Mouse (Mus musculus) left cerebral cortex, postnatal 14 days (tissue): ENCODE measurements around the gene Rassf4. TPM values are rescaled to one million over a fixed set of nuclear protein-coding genes. Genes with fewer than 3 reads are reported as not detected.
A peak's percentile ranks its signal among the peaks of the same experiment; 100 is the strongest.

ENCODE experiments used
- DNase-seq, 2 experiments: peaks; one replicate each; pipeline ENCODE4 v3.0.0; 2021 to 2022; ENCODE audit warnings: low spot score in 2 of 2, mixed read lengths in 1 of 2
- intact Hi-C: fragments of 180-260 bp; cut with DNase I; formaldehyde crosslinking; loops from one replicate; pipeline ENCODE4 v1.15.1; 2025
- total RNA-seq, 2 experiments: library from RNA; stranded (reverse); gene quantifications; 2 replicates each; pipeline ENCODE4 v1.2.3; 2021

Gene Rassf4
- total RNA-seq, 2 experiments from 2014 or later: 4.3 to 5.0 TPM

DNA sequence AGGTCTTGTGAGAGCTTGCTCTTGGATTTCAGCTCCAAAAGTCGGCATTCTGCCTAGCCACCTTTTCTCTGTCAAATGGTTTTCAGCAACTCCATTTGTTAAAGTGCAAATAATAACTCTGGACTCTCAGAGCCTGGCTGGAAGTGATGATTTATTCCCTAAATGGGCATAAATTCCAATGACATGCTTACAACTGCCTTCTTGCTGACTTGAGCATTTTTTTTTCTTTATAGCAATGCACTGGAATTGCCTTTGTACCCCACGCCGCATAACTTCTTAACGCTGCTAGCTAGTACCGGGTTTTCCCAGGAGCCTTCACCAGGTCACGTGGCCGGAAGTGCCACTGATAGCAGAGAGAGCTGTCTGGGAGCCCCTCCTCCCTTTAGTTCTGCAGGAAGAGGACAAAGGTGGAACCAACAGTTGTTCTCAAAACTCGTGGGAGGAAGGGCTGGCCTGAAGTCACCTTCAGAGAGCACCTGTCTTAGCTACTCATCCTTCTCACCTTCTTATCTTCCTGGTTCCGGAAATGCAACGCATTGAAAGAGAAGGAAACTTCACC, 2.7 kb upstream of the Rassf4 start:
- intact Hi-C loops: no loop called here
- DNase-seq: no peak

DNA sequence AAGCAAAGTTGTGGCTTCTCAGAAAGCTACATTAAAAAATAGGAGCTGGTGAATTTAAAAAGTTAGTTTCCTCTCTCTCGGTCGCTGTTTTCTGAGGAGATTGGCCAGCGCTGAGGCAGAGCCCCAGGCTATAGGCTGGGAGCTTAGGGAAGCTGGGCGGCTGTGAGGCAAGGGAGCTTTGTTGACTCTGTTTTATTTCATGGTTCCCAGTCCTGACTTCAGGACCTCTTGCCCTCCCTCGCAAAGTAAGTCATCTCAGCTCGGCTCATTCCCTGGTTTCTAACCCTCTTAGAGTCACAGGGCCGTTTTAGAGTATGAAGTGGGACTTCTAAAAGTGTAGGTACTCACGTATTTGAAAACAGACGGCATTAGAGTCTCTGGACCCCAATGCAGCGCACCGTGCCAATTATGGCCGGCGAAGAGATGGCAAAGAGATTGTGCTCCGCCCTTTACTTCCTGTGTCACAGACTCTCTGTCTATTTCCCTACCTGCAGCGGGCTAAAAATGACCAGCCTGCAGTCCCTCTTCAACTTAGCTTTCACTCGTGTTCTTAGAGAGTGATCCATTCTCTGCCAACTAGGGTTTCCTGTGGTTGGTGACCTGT, 633 bp upstream of the Rassf4 start:
- intact Hi-C loops: no loop called here
- no peak for DNase-seq

DNA sequence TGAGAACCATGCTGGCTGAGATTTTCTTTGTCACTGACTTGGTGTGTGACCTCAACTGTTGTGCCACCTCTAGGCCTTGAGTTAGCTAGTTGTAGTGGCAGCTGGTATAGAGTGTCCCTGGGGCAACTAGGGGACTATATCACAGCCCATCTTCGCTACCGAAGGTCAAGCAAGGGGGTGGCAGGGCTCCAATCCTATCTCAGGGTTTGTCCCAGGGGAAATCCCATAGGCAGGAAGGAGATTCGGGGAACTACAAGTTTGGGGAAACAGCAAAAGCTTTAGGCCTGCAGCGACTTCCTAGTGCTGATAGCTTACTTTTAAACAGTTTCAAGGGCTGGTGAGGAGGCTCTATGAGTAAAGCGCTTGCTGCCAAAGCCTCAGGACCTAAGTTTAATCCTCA, 1.4 kb downstream of the Rassf4 start:
- no peak for DNase-seq
- intact Hi-C loops: no loop called here

DNA sequence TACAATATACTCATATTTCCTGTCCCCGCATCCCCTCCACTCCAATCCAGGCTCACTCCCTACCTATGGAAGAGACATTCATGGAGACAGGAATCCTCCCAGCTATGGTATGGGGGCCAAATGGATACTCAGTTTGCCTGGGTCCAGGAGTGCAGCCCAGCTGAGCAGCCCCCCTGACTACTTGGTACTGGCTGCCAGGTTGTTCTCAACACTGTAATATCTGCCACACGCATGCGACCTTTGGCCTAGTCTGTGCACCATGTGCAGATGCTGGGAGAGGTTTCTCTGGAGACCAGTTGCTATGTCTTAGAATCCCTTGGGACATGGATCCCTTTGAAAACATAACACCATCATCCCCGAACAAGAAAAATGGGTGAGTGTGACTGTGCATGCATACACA, 2.0 kb downstream of the Rassf4 start:
- no peak for DNase-seq
- intact Hi-C loops: no loop called here

DNA sequence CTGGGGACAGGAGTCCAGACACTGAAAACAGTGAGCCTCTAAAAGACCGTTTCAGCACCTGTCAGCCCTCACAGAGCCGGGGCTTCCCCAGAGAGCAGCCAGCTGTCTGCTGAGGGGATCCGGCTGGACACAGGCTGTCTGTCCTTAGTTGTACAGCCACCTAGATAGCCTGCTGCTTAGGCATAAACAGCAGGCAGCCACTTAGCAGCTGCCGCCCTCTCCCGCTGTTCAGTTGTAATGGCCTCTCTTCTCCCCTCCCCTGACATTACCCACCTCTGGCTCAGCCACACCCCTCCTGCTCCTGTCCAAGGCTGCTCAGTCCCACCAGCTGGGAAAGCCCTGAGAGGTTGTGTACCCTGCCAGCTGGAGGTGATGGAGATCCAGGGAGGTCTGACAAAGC, 2.7 kb downstream of the Rassf4 start:
- intact Hi-C loops: no loop called here
- no peak for DNase-seq

DNA sequence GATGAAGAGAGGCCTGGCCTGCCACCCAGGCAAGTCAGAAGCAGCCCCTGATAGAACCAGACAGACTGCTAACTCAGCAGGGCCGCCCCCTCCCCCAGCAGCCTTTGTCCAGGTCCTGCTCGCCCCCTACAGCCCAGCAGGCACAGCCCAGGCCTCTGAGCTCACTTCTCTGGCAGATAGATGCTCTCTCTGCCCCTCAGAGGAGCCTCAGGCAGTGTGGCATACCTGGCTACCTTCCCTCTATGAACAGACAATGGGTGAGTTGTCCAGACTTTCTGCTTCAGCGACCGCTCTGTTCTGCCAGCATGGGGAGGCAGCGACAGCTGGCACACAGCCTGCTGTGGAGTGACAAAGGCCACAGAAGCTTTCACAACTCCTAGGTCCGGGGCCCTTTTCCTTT, 3.6 kb downstream of the Rassf4 start:
- intact Hi-C loops: no loop called here
- DNase-seq: no peak

DNA sequence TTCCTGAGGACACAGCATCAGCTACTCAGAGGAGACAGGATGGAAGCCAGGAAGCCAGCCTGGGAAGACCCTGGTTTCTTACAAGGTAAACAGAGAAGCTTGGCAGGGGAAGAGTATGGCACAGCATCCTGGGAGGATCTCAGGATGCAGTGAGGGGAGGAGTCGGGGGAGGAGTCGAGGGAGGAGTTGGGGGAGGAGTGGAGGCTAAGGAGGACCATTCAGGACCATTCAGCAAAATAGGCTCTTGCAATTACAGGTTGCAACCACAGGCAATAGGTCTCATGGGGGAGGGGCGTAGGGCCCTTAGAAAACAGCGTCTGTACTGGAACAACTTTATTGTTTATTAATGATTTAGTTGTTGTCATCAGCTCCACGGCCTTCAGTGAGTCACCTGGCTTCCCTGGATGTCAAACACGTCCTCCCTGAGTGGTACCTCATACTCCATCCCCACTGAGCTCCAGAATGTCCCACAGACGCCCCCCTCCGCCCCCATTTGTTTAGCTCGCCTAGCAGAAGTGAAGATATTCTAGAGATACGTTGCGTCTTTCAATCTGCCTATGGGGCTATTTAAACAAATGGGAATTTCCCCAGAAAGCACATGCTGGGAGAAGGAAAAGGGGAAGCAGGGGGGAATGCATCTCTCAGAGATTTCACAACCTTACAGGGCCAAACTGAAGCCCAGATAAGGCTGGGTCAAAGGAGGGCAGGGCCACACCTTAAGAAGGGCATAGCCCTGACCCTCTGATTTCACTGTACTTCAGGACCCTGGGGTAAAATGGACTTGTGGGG, 4.9 kb downstream of the Rassf4 start:
- intact Hi-C loops: no loop called here

DNA sequence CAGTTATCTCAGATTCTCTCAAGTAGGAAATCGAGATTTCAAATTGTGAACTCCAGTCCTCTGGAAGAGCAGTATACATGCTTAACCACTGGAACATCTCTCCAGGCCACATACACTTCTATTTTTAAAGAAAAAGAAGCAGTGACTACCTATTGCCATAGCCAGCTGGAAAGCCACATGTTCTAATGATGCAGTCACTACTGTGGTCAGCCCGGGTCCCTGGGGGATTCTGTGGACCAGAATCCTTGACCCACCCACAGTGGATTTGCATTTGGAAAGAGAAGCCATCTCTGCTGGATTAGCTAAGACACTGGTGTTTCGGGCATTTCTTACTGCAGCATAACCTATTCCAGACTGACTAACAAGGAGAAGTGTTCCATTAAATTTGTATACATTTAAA, 6.4 kb downstream of the Rassf4 start:
- DNase-seq: no peak
- intact Hi-C loops: no loop called here

More for the DNA sequence above, 4.9 kb downstream of the Rassf4 start:
- DNase-seq: no peak

DNA sequence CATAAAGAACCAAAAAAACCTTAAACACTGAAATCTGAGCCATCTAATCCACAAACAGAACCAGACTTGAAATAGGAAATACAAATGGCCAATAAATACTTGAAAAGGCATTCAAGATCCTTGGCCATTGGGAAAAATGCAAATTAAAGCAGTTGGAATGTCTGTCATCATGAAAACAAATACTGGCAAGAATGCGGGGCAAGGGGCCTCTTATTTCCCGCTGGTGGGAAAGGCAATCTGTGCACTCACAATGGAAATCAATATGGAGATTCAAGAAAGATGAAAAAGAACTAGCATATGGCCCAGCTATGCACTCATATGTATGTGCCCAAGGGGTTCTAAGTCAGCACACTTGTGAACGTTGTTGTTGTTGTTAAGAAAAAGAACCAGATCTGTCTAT, 6.9 kb downstream of the Rassf4 start:
- intact Hi-C loops: no loop called here
- no peak for DNase-seq

DNA sequence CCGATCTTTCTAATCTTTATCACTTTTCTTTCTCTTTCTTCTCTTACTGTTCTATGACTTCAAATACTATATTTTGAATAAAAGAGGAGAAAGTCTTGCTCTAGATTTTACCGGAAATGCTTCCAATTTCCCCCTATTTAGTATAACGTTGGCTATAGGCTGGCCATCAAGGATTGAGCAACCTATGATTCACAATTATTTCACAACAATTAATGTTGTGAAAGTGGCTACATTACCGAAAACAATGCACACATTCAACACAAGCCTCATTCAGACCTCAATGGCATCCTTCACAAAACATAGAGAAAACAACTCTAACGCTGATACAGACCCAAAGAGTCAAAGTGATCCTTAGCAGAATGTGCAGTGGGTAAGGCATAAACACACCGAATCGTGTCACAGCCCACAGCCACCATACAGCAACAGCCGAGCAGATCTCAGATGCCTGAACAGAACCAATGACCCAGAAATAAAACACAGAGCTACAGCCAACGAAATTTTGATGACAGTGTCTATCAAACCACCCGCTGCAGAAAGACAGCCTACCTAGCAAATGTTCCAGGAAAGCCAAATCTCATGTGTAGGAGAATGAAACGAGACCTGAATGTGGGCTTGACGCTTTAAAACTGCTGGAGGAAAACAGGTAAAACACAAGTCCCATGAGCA, 7.5 kb downstream of the Rassf4 start:
- intact Hi-C loops: no loop called here
- no peak for DNase-seq

DNA sequence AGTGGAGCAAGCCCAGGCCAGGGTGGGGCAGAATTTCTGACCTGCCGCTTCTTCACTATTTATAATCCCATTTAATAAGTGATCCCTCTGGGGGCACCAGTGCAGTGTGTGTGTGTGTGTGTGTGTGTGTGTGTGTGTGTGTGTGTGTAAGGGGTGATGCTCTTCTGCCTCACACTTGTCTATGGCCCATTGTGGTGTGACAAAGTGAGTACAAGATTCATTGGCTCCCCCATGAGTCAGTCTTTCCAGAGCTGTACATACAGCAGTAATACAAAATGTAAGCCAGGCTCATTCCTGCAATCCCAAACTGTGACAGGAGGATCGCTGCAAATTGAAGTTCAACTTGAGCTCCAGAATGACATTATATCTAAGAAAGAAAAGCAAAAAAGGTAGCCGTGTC, 8.9 kb downstream of the Rassf4 start:
- intact Hi-C loops: no loop called here
- no peak for DNase-seq

DNA sequence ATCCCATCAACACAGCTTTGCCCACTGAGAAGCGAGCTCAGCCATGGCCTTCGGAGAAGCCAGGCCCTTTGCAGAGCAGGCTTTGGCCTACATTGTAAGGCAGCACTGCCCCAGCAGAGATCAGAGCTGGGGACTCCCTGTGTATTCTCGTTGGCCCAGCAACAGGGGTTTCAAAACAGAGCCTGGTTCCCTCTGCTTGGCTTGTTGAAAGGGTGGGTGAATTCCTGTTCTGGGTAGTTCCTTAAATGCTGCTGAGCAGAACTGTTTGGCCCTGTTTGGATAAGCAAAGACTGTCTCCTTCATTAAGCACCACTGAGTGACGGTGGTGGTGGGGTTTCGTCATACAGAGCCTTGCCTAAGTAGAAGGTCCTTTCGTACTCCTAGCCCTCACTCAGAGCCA, 9.7 kb downstream of the Rassf4 start:
- intact Hi-C loops: no loop called here

DNA sequence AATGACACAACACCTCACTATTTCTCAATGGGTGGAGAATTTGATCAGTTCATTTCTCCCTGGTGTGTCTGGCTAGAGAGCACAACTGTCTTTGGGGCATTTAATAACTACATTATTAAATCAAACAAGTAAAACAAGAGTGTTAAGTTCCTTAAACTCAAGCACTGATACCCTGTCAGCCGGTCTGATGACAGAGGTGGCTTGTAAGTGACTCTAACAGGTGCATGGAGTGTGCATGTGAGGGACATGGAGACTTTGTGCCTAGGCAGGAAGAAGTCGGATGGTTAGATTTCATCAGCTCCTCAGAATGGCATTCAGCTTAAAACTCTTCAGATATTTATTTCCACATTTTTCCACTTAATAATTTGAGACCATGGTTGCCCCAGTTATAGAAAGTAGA, 10.4 kb downstream of the Rassf4 start:
- intact Hi-C loops: no loop called here
- no peak for DNase-seq

More for the DNA sequence above, 9.7 kb downstream of the Rassf4 start:
- DNase-seq: no peak

DNA sequence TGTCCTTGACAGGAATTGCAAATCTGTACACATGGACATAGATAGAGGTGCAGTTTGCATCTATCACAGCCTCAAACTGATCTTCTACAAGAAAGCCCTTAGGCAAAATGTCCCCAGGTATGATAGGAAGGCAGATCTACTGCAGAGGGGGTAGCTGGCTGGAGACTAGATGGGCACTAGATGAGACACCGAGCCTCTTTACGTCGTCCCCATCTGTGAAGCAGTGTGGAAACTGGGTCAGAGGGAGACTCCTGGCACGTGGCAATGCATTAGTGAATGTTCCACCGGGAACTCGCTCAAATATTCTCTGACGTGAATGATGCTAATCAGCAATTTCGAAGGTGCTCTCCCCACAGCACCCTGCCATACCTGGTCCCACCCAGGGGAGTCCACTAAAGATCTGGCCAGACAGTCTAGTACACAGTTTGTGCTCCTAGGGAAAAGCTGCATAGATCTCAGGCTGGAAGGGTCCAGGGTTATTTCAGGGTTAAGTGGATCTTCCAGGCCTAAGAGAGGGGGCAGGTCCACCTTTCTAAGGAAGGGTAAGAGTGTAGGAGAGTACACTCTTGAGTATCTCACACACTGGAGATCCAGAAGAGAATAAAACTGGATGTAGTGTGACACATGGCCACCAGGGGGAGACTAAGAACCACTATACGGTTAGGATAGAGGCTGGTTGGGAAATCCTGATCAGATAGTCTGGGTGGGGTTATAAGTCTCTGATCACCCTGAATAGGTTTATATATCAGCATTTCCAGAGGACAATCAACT, 19.9 kb downstream of the Rassf4 start:
- intact Hi-C loops: loop anchor here (5.0 kb wide), 3 partner anchors 43 to 1173 kb away; no protein-coding TSS in a partner anchor

DNA sequence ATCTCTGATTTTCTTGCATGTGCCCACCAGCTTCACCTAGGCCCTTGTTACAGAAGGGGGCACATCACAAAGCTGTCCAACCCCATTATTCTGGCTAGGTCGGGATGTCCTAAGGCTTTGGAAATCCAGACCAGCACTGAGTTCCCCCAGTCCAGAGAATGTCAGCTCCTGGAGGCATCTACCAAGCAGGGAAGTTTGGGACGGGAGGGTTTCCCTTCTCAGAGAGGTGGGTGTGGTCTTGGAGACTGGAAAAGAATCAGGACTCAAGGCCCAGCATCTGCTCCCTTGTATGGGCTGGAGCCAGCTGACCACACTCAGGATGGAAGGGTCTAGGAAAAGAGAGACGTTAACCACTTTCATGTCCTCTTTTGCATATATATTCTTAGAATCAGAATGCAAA, 20.6 kb downstream of the Rassf4 start:
- intact Hi-C loops: loop anchor here (5.0 kb wide), 3 partner anchors 44 to 1174 kb away; no protein-coding TSS in a partner anchor
- no peak for DNase-seq

More for the DNA sequence above, 19.9 kb downstream of the Rassf4 start:
- peak; percentile 83 to 85 for DNase-seq

DNA sequence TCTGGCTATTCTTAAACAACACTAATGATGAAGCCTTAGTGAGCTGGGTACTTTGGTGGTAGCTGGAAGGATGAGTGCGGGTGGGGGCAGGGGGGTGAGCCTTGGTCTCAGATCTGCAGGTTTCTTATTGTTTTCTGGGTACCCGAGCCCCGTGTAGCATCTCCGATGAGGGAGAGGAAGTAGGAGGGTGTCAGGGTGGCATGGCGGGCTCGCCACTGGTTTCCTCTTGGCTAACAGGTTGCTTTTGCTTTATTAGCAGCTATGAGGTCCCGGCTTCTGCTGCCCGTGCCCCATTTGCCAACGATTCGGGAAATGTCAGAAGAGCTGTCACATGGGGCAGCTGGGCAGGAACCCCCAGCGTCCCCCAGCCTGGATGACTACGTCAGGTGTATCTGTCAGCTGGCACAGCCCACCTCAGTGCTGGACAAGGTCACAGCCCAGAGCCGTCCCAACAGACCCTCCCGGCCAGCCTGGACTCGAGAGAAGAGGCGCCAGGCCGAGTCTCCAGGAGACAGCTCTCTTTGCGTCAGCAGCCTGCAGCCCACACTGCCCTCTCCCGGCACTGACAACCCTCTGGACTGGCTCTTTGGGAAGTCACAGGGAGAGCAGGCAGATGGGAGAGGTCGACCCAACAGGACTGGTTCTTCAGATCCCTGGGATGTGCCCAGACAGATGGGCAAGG, 22.2 kb downstream of the Rassf4 start:
- DNase-seq: no peak
- intact Hi-C loops: loop anchor here (5.0 kb wide), 3 partner anchors 46 to 1176 kb away; no protein-coding TSS in a partner anchor

DNA sequence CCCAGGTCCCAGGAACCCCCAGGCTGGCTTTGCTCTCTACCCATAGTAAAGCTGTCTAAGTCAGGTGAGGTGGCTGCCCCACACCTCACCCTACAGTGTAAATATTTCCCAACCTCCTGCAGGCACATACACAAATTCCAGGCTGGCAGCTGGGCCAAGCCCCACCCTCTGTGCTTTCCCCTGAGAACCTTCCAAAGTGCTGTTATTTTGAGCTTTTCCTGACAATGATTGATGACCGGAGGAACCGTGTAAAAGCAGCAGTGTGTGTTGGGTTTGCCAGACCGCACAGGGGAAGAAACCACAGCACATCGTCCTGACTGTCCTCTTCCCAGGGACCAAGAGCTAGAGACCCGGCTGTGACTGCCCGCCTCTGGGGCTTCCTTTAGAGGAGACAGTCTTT, 23.3 kb downstream of the Rassf4 start, which contains the start of gene Depp1:
Gene Depp1, plus strand, starts transcription at position 204 of the 400 bp plus-strand sequence.
- intact Hi-C loops: loop anchor here (5.0 kb wide), 3 partner anchors 47 to 1177 kb away; no protein-coding TSS in a partner anchor
- DNase-seq: no peak

DNA sequence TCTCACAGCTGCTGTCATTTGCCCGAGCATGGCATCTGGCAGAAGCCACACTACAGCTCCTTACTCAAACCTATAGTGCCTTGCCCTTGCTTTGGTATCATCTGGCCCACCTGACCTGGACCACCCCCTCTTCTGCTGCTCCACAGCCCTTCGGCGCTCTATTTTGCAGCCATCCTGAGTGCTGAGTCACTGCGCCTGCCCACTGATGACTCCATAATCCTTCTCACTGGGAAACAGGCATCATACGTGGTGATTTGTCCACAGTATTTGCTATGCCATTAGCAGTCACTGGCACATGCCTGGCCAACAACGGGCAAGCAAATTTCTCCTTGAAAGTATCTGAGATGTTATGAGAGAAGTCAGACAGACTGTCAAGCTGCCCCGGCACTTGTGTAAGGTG, 23.9 kb downstream of the Rassf4 start:
- no peak for DNase-seq
- intact Hi-C loops: loop anchor here (5.0 kb wide), 3 partner anchors 47 to 1177 kb away; no protein-coding TSS in a partner anchor

DNA sequence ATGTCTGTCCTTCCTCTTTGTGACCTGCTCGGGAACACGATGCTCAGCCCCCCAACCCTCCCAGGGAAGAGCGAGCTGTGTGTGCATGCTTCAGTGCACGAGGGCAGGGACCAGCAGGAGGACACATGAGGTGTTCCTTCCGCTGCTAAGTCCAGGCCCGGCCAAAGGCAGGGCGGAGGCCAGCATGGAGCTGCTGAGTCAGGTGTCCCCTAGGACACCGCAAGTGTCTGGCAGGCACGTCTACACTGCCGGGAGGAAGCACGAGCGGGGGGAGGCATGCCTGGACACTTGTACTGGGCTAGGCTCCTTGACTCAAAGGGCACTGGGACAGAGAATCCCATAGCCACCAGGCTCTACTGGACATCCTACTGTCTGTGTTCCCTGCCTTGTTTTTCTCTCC, 26.0 kb downstream of the Rassf4 start:
- DNase-seq: no peak
- intact Hi-C loops: no loop called here
